Mouse (Mus musculus): ENCODE results near the gene Asb8. TPM values are rescaled to one million over a fixed set of nuclear protein-coding genes. Genes with fewer than 3 reads are reported as not detected.

The Asb8 gene
- polyA plus RNA-seq, 1 experiment = 52.2 TPM

- peak; percentile 90 for DNase-seq
- under 1% methylated on average over 56 of the region's 58 CpGs for WGBS
Observed at GRCm38 (mm10) chr15:98093121-98094011, 72.1 kb downstream of the Asb8 start, which contains the start of gene Senp1. Gene Senp1, minus strand, starts transcription at chr15:98093744.

DNA sequence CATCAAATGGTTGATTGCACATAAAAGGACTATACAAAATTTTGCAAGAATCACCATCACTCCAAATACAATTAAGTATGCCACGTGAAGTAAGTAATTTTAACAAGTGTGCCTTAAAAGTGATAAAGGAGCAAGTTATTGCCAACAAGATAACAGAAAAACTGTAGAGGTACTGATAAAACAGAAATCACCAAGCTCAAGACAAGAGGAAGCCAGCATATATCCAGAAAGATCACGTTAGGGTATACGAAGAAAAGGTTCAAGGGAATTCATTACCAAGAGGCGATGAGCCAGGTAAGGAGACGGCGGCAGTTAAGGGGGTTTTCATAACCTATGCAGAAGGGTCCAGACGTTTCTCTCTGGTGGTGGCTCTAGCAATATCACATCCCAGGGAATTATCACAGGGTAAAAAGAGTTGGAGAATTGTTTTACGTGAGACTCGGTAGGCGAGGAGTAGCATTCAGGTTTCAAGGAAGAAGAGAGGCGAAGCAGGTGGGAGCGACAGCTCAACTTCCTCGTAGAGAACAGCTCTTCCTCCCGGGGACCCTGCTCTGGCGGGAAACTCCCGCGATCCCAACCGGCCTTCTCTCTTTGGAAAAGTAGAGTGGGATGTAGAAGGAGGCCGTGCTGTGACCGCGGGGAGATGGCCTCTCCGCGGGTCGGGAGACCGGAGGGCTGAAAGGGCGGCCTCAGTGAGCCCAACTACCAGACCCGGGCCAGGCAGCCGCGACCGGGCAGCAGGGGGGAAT, 72.9 kb downstream of the Asb8 start, which contains the start of gene Pfkm:
TSS of gene Pfkm (plus strand) at position 218 of the 749 bp plus-strand sequence.
- no peaks in the 10 kb centered on the region; the same call in 1 of the 2 replicates for H3K36me3 ChIP-seq (ENCODE audit: control insufficient read depth, insufficient read depth, low read length)
- TF ChIP-seq CTCF (IDR thresholded peaks at IDR 0.05; ENCODE audit: borderline replicate concordance, control insufficient read depth, extremely low read depth, insufficient read depth, low read length, poor library complexity) = no peak; the same call in 1 of the 2 replicates
- peak within 1 kb of the TSS; percentile 75 for H3K27ac ChIP-seq (ENCODE audit: control insufficient read depth, insufficient read depth, low read length)
- 0% methylated on average over 30 of the region's 30 CpGs for WGBS
- DNase-seq = no peak
- peak within 1 kb of the TSS; percentile 89 for H3K4me3 ChIP-seq (ENCODE audit: control insufficient read depth, insufficient read depth, low read length)
- peaks cover 9% of the 10 kb centered on the region for H3K4me1 ChIP-seq (replicated peaks; ENCODE audit: control insufficient read depth, insufficient read depth, low read length)
- H3K27me3 ChIP-seq (ENCODE audit: control insufficient read depth, insufficient read depth, low read length) = no peaks in the 10 kb centered on the region

More at GRCm38 (mm10) chr15:98093121-98094011, 72.1 kb downstream of the Asb8 start, which contains the start of gene Senp1:
- H3K27ac ChIP-seq (ENCODE audit: control insufficient read depth, insufficient read depth, low read length) = peak within 1 kb of the TSS; percentile 75
- H3K4me3 ChIP-seq (ENCODE audit: control insufficient read depth, insufficient read depth, low read length) = peak within 1 kb of the TSS; percentile 89
- H3K27me3 ChIP-seq (ENCODE audit: control insufficient read depth, insufficient read depth, low read length) = no peaks in the 10 kb centered on the region
- no peaks in the 10 kb centered on the region; the same call in 1 of the 2 replicates for H3K36me3 ChIP-seq (ENCODE audit: control insufficient read depth, insufficient read depth, low read length)
- TF ChIP-seq POLR2A (IDR thresholded peaks at IDR 0.05; ENCODE audit: control insufficient read depth, extremely low read depth, insufficient read depth, low read length, poor library complexity) (peak; percentile 82), CTCF (IDR thresholded peaks at IDR 0.05; ENCODE audit: borderline replicate concordance, control insufficient read depth, extremely low read depth, insufficient read depth, low read length, poor library complexity) (no peak; the same call in 1 of the 2 replicates)
- peaks cover 8% of the 10 kb centered on the region for H3K4me1 ChIP-seq (replicated peaks; ENCODE audit: control insufficient read depth, insufficient read depth, low read length)

DNA sequence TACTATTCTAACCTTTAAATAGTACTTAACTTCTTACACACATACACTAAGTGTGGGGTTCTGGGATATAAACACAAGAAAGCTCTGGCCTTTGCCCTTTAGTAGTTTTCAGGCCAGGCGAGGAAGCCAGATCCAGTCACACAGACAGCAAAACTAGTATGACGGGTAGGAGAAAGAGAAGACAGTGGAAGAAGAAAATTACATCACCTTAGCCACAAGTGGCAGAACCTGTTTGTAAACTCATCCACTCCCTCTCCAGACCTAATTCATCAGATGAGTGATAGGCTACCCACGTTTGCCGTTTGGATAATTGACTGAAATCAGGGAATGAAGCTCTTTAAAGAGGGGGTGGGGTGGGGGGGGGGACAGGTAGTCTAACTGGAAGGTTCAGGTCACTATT, 73.6 kb downstream of the Asb8 start:
- WGBS = 16% methylated on average over 4 of the region's 4 CpGs
- TF ChIP-seq POLR2A (IDR thresholded peaks at IDR 0.05; ENCODE audit: control insufficient read depth, extremely low read depth, insufficient read depth, low read length, poor library complexity) (no peak), CTCF (IDR thresholded peaks at IDR 0.05; ENCODE audit: borderline replicate concordance, control insufficient read depth, extremely low read depth, insufficient read depth, low read length, poor library complexity) (no peak)
- Histone ChIP-seq H3K36me3 (ENCODE audit: control insufficient read depth, insufficient read depth, low read length) (peaks cover 7% of the 10 kb centered on the region; the same call in 1 of the 2 replicates), H3K27me3 (ENCODE audit: control insufficient read depth, insufficient read depth, low read length) (no peaks in the 10 kb centered on the region), H3K4me1 (replicated peaks; ENCODE audit: control insufficient read depth, insufficient read depth, low read length) (peaks cover 9% of the 10 kb centered on the region), H3K4me3 (ENCODE audit: control insufficient read depth, insufficient read depth, low read length) (no peak overlapping the region), H3K27ac (ENCODE audit: control insufficient read depth, insufficient read depth, low read length) (no peak overlapping the region)
- DNase-seq = no peak

DNA sequence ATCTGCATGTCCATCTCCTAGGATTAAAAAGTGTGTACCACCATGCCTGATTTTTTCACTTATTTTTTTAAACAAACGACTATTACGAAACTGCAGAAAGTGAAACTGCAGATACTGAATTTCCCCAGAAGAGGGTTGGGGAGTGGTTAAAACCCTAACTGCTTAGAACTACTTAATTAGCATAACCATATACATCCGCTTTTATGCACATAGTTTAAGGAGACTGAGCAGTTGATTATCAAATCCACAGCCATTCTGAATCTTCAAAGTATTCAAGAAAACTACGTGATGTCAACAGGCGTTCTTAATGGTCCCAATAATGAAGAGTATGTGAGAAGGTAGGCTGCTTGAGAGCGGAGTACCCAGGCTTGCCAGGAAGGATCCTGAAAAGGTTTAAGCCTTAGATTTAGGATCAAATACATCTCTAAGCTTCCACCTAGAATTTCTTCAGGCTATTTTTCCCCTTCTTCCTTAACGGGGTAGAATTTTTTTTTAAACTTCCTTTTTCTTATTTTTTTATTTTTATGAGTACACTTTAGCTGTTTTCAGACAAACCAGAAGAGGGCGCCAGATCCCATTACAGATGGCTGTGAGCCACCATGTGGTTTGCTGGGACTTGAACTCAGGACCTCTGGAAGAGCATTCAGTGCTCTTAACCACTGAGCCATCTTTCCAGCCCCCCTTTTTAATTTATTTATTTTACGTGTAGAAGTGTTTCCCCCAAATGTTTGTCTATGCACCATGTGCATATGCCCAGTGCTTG, 75.8 kb downstream of the Asb8 start:
- no peak overlapping the region for H3K4me3 ChIP-seq (ENCODE audit: control insufficient read depth, insufficient read depth, low read length)
- DNase-seq = peak; percentile 50
- 22% methylated on average over 9 of the region's 9 CpGs for WGBS
- H3K36me3 ChIP-seq (ENCODE audit: control insufficient read depth, insufficient read depth, low read length) = peaks cover 26% of the 10 kb centered on the region
- H3K4me1 ChIP-seq (replicated peaks; ENCODE audit: control insufficient read depth, insufficient read depth, low read length) = peaks cover 9% of the 10 kb centered on the region
- H3K27me3 ChIP-seq (ENCODE audit: control insufficient read depth, insufficient read depth, low read length) = no peaks in the 10 kb centered on the region
- TF ChIP-seq POLR2A (IDR thresholded peaks at IDR 0.05; ENCODE audit: control insufficient read depth, extremely low read depth, insufficient read depth, low read length, poor library complexity) = no peak
- no peak for TF ChIP-seq CTCF (IDR thresholded peaks at IDR 0.05; ENCODE audit: borderline replicate concordance, control insufficient read depth, extremely low read depth, insufficient read depth, low read length, poor library complexity)
- H3K27ac ChIP-seq (ENCODE audit: control insufficient read depth, insufficient read depth, low read length) = peak overlapping the region; percentile 93

GRCm38 (mm10) chr15:98088889-98089288, 76.5 kb downstream of the Asb8 start:
- H3K27ac ChIP-seq (ENCODE audit: control insufficient read depth, insufficient read depth, low read length) = peak overlapping the region; percentile 93
- TF ChIP-seq CTCF (IDR thresholded peaks at IDR 0.05; ENCODE audit: borderline replicate concordance, control insufficient read depth, extremely low read depth, insufficient read depth, low read length, poor library complexity) (no peak), POLR2A (IDR thresholded peaks at IDR 0.05; ENCODE audit: control insufficient read depth, extremely low read depth, insufficient read depth, low read length, poor library complexity) (no peak)
- WGBS = 17% methylated on average over 1 of the region's 1 CpGs
- H3K4me1 ChIP-seq (replicated peaks; ENCODE audit: control insufficient read depth, insufficient read depth, low read length) = peaks cover 9% of the 10 kb centered on the region
- peak; percentile 21 for DNase-seq
- H3K4me3 ChIP-seq (ENCODE audit: control insufficient read depth, insufficient read depth, low read length) = 0 out of 2 replicates have a peak overlapping the region, but pooled peaks have one; percentile 4
- H3K36me3 ChIP-seq (ENCODE audit: control insufficient read depth, insufficient read depth, low read length) = peaks cover 29% of the 10 kb centered on the region
- no peaks in the 10 kb centered on the region for H3K27me3 ChIP-seq (ENCODE audit: control insufficient read depth, insufficient read depth, low read length)

Other genes starting within 250 kb of the Asb8 start
- 38.4 and 40.0 TPM in 2 replicates for gene Tmem106c, start 201.4 kb downstream of the Asb8 start, polyA plus RNA-seq (2012; rRNA removed)
- gene Col2a1, start 160.9 kb downstream of the Asb8 start, polyA plus RNA-seq (2012; rRNA removed) = 0.32 and 0.47 TPM in 2 replicates
- 24.3 and 44.9 TPM in 2 replicates for gene Pfkm, start 73.0 kb downstream of the Asb8 start, polyA plus RNA-seq (2012; rRNA removed)
- gene Senp1, start 71.9 kb downstream of the Asb8 start, polyA plus RNA-seq (2012; rRNA removed) = 42.5 and 43.6 TPM in 2 replicates
- gene Ccdc184, start 1.5 kb upstream of the Asb8 start, polyA plus RNA-seq (2012; rRNA removed) = 1.3 TPM in 2 replicates
- gene Olfr288, start 29.9 kb upstream of the Asb8 start, polyA plus RNA-seq (2012; rRNA removed) = not detected in 2 replicates
- not detected in 2 replicates for gene Gm44579, start 55.4 kb upstream of the Asb8 start, polyA plus RNA-seq (2012; rRNA removed)
- gene Olfr287, start 55.4 kb upstream of the Asb8 start, polyA plus RNA-seq (2012; rRNA removed) = 0.22 TPM in 1 of 2 replicates, not detected in the other
- gene Olfr286, start 68.8 kb upstream of the Asb8 start, polyA plus RNA-seq (2012; rRNA removed) = 0.11 TPM in 1 of 2 replicates, not detected in the other
- 0.22 TPM in 1 of 2 replicates, not detected in the other for gene H1fnt, start 91.7 kb upstream of the Asb8 start, polyA plus RNA-seq (2012; rRNA removed)
- 0.34 and 0.71 TPM in 2 replicates for gene Zfp641, start 130.5 kb upstream of the Asb8 start, polyA plus RNA-seq (2012; rRNA removed)
- gene Olfr285, start 151.7 kb upstream of the Asb8 start, polyA plus RNA-seq (2012; rRNA removed) = not detected in 2 replicates
- gene Olfr284, start 175.4 kb upstream of the Asb8 start, polyA plus RNA-seq (2012; rRNA removed) = 0.29 TPM in 1 of 2 replicates, not detected in the other
- not detected in 2 replicates for gene Olfr283, start 215.3 kb upstream of the Asb8 start, polyA plus RNA-seq (2012; rRNA removed)